Mouse (Mus musculus) c-Kit-positive CD71-positive TER-119-negative erythroid progenitor cells, embryonic 14.5 days (primary cell): ENCODE results near the gene Hist3h2ba.

Experiments
- DNase-seq: peaks from one replicate; pipeline ENCODE4 v3.0.0-alpha.2; 2013; ENCODE audit warnings: low read depth

The Hist3h2ba gene

GRCm38 (mm10) chr11:58964216-58964615 lies 15.5 kb downstream of the Hist3h2ba start:
- DNase-seq = no peak

GRCm38 (mm10) chr11:58965001-58965760 lies 16.5 kb downstream of the Hist3h2ba start:
- DNase-seq = no peak

GRCm38 (mm10) chr11:58967346-58967745 lies 18.6 kb downstream of the Hist3h2ba start:
- DNase-seq = peak; percentile 43

GRCm38 (mm10) chr11:58968551-58968950 lies 19.8 kb downstream of the Hist3h2ba start:
- no peak for DNase-seq

- DNase-seq = no peak
These were observed 20.3 kb downstream of the Hist3h2ba start for GRCm38 (mm10) chr11:58969027-58969426.

- no peak for DNase-seq
These were observed 20.9 kb downstream of the Hist3h2ba start for GRCm38 (mm10) chr11:58969659-58970058.

GRCm38 (mm10) chr11:58970831-58971530 lies 22.3 kb downstream of the Hist3h2ba start:
- DNase-seq = no peak

GRCm38 (mm10) chr11:58971796-58972195 lies 23.1 kb downstream of the Hist3h2ba start:
- no peak for DNase-seq

GRCm38 (mm10) chr11:58974414-58974813 lies 25.7 kb downstream of the Hist3h2ba start:
- DNase-seq = peak; percentile 34

- DNase-seq = peak; percentile 14
These were observed 28.4 kb downstream of the Hist3h2ba start for GRCm38 (mm10) chr11:58977150-58977549.

- no peak for DNase-seq
These were observed 28.9 kb downstream of the Hist3h2ba start for GRCm38 (mm10) chr11:58977607-58978026.

GRCm38 (mm10) chr11:58978027-58978705 lies 29.4 kb downstream of the Hist3h2ba start, which contains the start of gene Trim11:
Gene Trim11, plus strand, starts transcription at chr11:58978093.
- DNase-seq = peak; percentile 59

GRCm38 (mm10) chr11:58978706-58979030 lies 29.9 kb downstream of the Hist3h2ba start:
- no peak for DNase-seq

GRCm38 (mm10) chr11:58979183-58979582 lies 30.5 kb downstream of the Hist3h2ba start:
- no peak for DNase-seq

- no peak for DNase-seq
These were observed 30.9 kb downstream of the Hist3h2ba start for GRCm38 (mm10) chr11:58979661-58980060.

- DNase-seq = no peak
These were observed 31.8 kb downstream of the Hist3h2ba start for GRCm38 (mm10) chr11:58980381-58980990.

- DNase-seq = peak; percentile 25
These were observed 33.1 kb downstream of the Hist3h2ba start for GRCm38 (mm10) chr11:58981541-58982447.

- DNase-seq = no peak
These were observed 33.9 kb downstream of the Hist3h2ba start for GRCm38 (mm10) chr11:58982471-58983097.

GRCm38 (mm10) chr11:58983691-58984341 lies 35.1 kb downstream of the Hist3h2ba start:
- DNase-seq = no peak

GRCm38 (mm10) chr11:58984657-58985056 lies 35.9 kb downstream of the Hist3h2ba start:
- DNase-seq = no peak
